Mouse (Mus musculus) MEL (cell line): ENCODE data around the gene Itpk1.

Source experiments
- CHD2 ChIP-seq: IDR thresholded peaks from 2 replicates; pipeline ENCODE4 v1.6.1; 2011; ENCODE audit warnings: low read length, improper control_type of control experiment
- CTCF ChIP-seq, 3 experiments: IDR thresholded peaks in 2 of 3; conservative IDR thresholded peaks in 1 of 3; 2 replicates each; pipeline ENCODE4 v1.5.1; 2011 to 2012; ENCODE audit warnings: low read length in 3 of 3, low read depth in 2 of 3, mild to moderate bottlenecking in 2 of 3, improper control_type of control experiment in 1 of 3, inconsistent platforms in 1 of 3, mixed read lengths in 1 of 3, moderate library complexity in 1 of 3; ENCODE audit not compliant: control insufficient read depth in 1 of 3, insufficient read depth in 1 of 3, poor library complexity in 1 of 3, severe bottlenecking in 1 of 3
- GATA1 ChIP-seq: IDR thresholded peaks from 2 replicates; pipeline ENCODE4 v1.6.1; 2011; ENCODE audit warnings: low read depth, low read length, improper control_type of control experiment
- MAZ ChIP-seq: IDR thresholded peaks from 2 replicates; pipeline ENCODE4 v1.6.1; 2012; ENCODE audit warnings: low read depth, mild to moderate bottlenecking, inconsistent platforms, low read length, improper control_type of control experiment
- MYC ChIP-seq: IDR thresholded peaks from 2 replicates; pipeline ENCODE4 v1.6.1; 2011; ENCODE audit warnings: low read depth, mild to moderate bottlenecking, low read length, improper control_type of control experiment, moderate library complexity
- POLR2A ChIP-seq, 2 experiments: IDR thresholded peaks; 2 replicates each; pipeline ENCODE4 v1.6.1; 2011 to 2012; ENCODE audit warnings: low read length in 2 of 2, mild to moderate bottlenecking in 2 of 2, control low read depth in 1 of 2, improper control_type of control experiment in 1 of 2, low read depth in 1 of 2, moderate library complexity in 1 of 2; ENCODE audit not compliant: control insufficient read depth in 1 of 2, insufficient read depth in 1 of 2, poor library complexity in 1 of 2
- POLR2AphosphoS5 ChIP-seq: IDR thresholded peaks from 2 replicates; pipeline ENCODE4 v1.6.1; 2012; ENCODE audit warnings: low read depth, borderline replicate concordance, mild to moderate bottlenecking, inconsistent platforms, low read length, moderate library complexity, mixed read lengths
- RCOR1 ChIP-seq: IDR thresholded peaks from 2 replicates; pipeline ENCODE4 v1.6.1; 2012; ENCODE audit warnings: low read depth, mild to moderate bottlenecking, inconsistent platforms, low read length, improper control_type of control experiment
- SMC3 ChIP-seq: IDR thresholded peaks from 2 replicates; pipeline ENCODE4 v1.6.1; 2011; ENCODE audit warnings: low read depth, low read length, improper control_type of control experiment
- TAL1 ChIP-seq: IDR thresholded peaks from 2 replicates; pipeline ENCODE4 v1.6.1; 2012; ENCODE audit warnings: mild to moderate bottlenecking, inconsistent platforms, low read length, moderate library complexity, mixed read lengths
- USF1 ChIP-seq: IDR thresholded peaks from 2 replicates; pipeline ENCODE4 v1.6.1; 2014; ENCODE audit warnings: low read depth, mild to moderate bottlenecking, inconsistent platforms, low read length, improper control_type of control experiment, moderate library complexity
- ZC3H11A ChIP-seq: IDR thresholded peaks from 2 replicates; pipeline ENCODE4 v1.6.1; 2012; ENCODE audit warnings: low read depth, mild to moderate bottlenecking, inconsistent platforms, low read length, improper control_type of control experiment

DNA sequence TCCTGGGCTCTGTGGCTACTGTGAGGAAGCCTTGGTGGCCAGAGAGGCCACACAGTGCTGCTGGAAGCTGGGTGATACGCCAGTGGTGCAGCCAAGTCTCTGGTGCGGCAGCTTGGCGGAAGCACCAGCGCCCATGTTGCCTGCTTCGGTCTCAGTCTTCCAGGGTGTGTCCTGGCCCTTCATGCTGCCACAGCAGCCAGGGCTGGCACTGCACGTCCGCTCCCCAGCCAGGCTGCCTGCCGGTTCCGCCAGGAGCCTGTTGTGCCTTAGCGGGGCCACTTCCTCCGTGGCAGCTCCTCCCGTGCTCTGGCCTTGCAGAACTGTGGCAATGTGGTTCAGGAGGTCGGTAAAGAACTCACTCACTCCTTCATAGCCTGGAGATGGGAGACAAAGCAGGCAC lies 134.6 kb downstream of the Itpk1 start:
- TF ChIP-seq CHD2, result no peak
- no peak for TF ChIP-seq USF1
- TF ChIP-seq CTCF (IDR thresholded peaks at IDR 0.05 in 2 of 3, conservative IDR thresholded peaks at IDR 0.05 in 1 of 3; ENCODE audit: control insufficient read depth in 1 of 3, insufficient read depth in 1 of 3, low read depth in 2 of 3, low read length in 3 of 3, poor library complexity in 1 of 3, severe bottlenecking in 1 of 3), result no peak
- no peak for TF ChIP-seq MYC
- no peak for TF ChIP-seq GATA1
- TF ChIP-seq ZC3H11A, result no peak
- TF ChIP-seq RCOR1, result no peak
- no peak for TF ChIP-seq MAZ
- no peak for TF ChIP-seq SMC3
- no peak for TF ChIP-seq POLR2AphosphoS5
- TF ChIP-seq POLR2A (IDR thresholded peaks at IDR 0.05; ENCODE audit: control insufficient read depth in 1 of 2, insufficient read depth in 1 of 2, low read depth in 1 of 2, low read length in 2 of 2, poor library complexity in 1 of 2), result no peak
- TF ChIP-seq TAL1, result no peak
